Mouse (Mus musculus) cerebellum, adult 2 months (tissue): ENCODE data around the gene Sh3tc1.

Experiments used
- CTCF ChIP-seq: fragments of 200-500 bp; IDR thresholded peaks from 2 replicates; pipeline ENCODE4 v1.5.1; 2011; ENCODE audit warnings: low read depth, mild to moderate bottlenecking, control low read depth, low read length, moderate library complexity, borderline replicate concordance; ENCODE audit not compliant: insufficient read depth
- POLR2A ChIP-seq: fragments of 200-500 bp; IDR thresholded peaks from 2 replicates; pipeline ENCODE4 v1.6.1; 2011; ENCODE audit warnings: low read length, control low read depth, borderline replicate concordance; ENCODE audit not compliant: insufficient read depth

- TF ChIP-seq CTCF = no peak
- no peak for TF ChIP-seq POLR2A
Measured at GRCm38 (mm10) chr5:35723900-35724299, 15.9 kb downstream of the Sh3tc1 start.
